Mouse (Mus musculus) heart, adult 2 months (tissue): ENCODE data around the gene Gm49388. TPM values are rescaled to one million over a fixed set of nuclear protein-coding genes. Genes with fewer than 3 reads are reported as not detected.

Experiments used
- DNase-seq, 2 experiments: peaks; one replicate each; pipeline ENCODE4 v3.0.0; 2021
- H3K27ac ChIP-seq: fragments of 200-600 bp; 2 replicates; pipeline ENCODE4 v1.8.1; 2022
- H3K27me3 ChIP-seq: fragments of 200-500 bp; 2 replicates; pipeline ENCODE4 v1.6.1; 2012; ENCODE audit warnings: mild to moderate bottlenecking, low read length, inconsistent platforms, mixed read lengths; ENCODE audit not compliant: control insufficient read depth, insufficient read depth
- H3K36me3 ChIP-seq: fragments of 200-500 bp; 2 replicates; pipeline ENCODE4 v1.6.1; 2012; ENCODE audit warnings: low read length, inconsistent platforms; ENCODE audit not compliant: control insufficient read depth, insufficient read depth
- H3K4me1 ChIP-seq: fragments of 200-500 bp; 2 replicates; pipeline ENCODE4 v1.6.1; 2011; ENCODE audit warnings: low read length; ENCODE audit not compliant: control insufficient read depth, insufficient read depth
- H3K4me3 ChIP-seq: fragments of 200-600 bp; 2 replicates; pipeline ENCODE4 v1.8.1; 2022
- H3K79me2 ChIP-seq: fragments of 200-500 bp; replicated peaks from 2 replicates; pipeline ENCODE4 v1.6.1; 2012; ENCODE audit warnings: mild to moderate bottlenecking, inconsistent platforms, low read length, moderate library complexity, mixed read lengths; ENCODE audit not compliant: control insufficient read depth, insufficient read depth
- H3K9ac ChIP-seq: fragments of 200-500 bp; 2 replicates; pipeline ENCODE4 v1.6.1; 2012; ENCODE audit warnings: low read depth, mild to moderate bottlenecking, control low read depth, inconsistent platforms, low read length, mixed read lengths
- CTCF ChIP-seq: fragments of 200-600 bp; IDR thresholded peaks from 2 replicates; pipeline ENCODE4 v1.8.1; 2022; ENCODE audit warnings: antibody characterized with exemption, mild to moderate bottlenecking, moderate library complexity
- EP300 ChIP-seq: fragments of 200-500 bp; IDR thresholded peaks from 2 replicates; pipeline ENCODE4 v1.6.1; 2011; ENCODE audit warnings: low read depth, low read length, control low read depth; ENCODE audit not compliant: insufficient read depth
- POLR2A ChIP-seq: fragments of 200-500 bp; IDR thresholded peaks from 2 replicates; pipeline ENCODE4 v1.6.1; 2011; ENCODE audit warnings: mild to moderate bottlenecking, low read depth, low read length, control low read depth; ENCODE audit not compliant: insufficient read depth
- WGBS: fragments of 180-500 bp; shearing (Covaris S2); methylation state at CpG from one replicate; pipeline ENCODE4 v1.1.7; 2018; 5-methylcytosine and 5-hydroxymethylcytosine counted together
- intact Hi-C: fragments of 180-260 bp; cut with DNase I; formaldehyde crosslinking; loops from one replicate; pipeline ENCODE4 v1.15.1; 2025
- polyA plus RNA-seq: library from polyadenylated mRNA; depleted of rRNA; stranded (reverse); fragments of >200 nt; gene quantifications from 2 replicates; pipeline ENCODE4 v1.2.3, GENCODE M21; 2012
- total RNA-seq, 2 experiments: library from RNA; stranded (reverse); gene quantifications; 2 replicates each; pipeline ENCODE4 v1.2.3; 2021

Gene Gm49388
- total and polyA plus RNA-seq, 3 experiments: 1.6 to 2.6 TPM; not detected in 1

DNA sequence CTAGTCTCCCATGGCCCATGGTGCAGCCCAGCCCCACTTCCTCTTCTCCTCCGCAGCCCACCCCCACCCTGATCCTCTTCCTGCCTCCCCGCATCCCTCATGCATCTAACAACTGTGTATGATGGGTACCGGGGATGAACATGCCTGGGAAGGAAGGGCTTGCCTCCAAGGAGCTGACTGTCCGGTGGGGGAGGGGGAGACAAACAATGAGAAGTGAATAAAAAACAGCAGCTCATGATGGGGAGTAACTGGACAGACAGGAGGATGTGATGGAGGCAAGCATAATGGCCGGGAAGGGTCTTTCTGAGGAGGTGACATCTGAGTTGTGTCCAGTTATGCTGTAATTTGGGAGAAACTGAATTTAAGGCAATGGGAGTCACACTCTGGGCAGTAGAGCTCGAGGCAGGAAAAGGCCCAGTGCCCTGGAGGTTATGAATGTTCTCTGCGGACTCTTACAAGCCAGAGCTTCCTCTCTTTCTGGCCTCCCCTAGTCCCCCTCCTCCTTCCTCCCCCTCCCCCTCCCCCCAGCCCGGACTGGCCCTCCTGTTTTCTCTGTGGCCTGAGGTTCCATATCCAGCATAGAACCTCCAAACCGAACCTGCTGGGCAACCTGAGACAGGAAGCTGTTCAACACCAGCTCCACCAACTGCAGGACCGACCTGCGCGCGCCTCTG is 35.6 kb downstream of the Gm49388 start:
- Histone ChIP-seq H3K9ac (no peak overlapping the region), H3K27ac (no peak overlapping the region), H3K4me1 (no peaks in the 10 kb centered on the region), H3K79me2 (no peaks in the 10 kb centered on the region), H3K4me3 (no peak overlapping the region), H3K36me3 (no peaks in the 10 kb centered on the region), H3K27me3 (no peaks in the 10 kb centered on the region)
- WGBS: 54% methylated on average over 13 of the region's 13 CpGs
- no peak for TF ChIP-seq CTCF
- no peak for TF ChIP-seq POLR2A
- no peak for TF ChIP-seq EP300
- no peak for DNase-seq
- intact Hi-C loops: no loop called here

DNA sequence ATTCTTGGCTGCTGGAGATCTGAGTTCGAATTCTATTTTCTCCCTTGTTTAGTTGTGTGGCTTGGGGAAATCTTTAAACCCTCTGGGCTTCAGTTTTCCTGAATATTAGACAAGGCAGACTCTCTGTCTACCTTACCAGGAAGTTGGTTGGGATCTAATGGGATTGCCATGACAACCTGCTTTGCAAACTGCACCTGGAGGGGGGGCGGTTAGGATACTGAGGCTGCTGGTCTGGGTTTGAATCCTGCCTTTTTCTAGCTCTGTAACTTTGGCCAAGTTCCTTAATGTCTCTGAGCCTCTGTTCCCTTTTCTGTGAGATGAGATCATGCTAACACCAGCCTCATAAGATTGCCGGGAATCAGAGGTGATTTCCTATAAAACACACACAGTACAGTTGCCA is 37.1 kb downstream of the Gm49388 start:
- no peak overlapping the region for H3K4me3 ChIP-seq
- H3K27me3 ChIP-seq: no peaks in the 10 kb centered on the region
- TF ChIP-seq POLR2A (no peak), CTCF (no peak), EP300 (no peak)
- intact Hi-C loops: no loop called here
- no peaks in the 10 kb centered on the region for H3K79me2 ChIP-seq
- no peak overlapping the region for H3K9ac ChIP-seq
- no peak overlapping the region for H3K27ac ChIP-seq
- H3K36me3 ChIP-seq: no peaks in the 10 kb centered on the region
- no peak for DNase-seq
- 83% methylated on average over 3 of the region's 3 CpGs for WGBS
- H3K4me1 ChIP-seq: no peaks in the 10 kb centered on the region

DNA sequence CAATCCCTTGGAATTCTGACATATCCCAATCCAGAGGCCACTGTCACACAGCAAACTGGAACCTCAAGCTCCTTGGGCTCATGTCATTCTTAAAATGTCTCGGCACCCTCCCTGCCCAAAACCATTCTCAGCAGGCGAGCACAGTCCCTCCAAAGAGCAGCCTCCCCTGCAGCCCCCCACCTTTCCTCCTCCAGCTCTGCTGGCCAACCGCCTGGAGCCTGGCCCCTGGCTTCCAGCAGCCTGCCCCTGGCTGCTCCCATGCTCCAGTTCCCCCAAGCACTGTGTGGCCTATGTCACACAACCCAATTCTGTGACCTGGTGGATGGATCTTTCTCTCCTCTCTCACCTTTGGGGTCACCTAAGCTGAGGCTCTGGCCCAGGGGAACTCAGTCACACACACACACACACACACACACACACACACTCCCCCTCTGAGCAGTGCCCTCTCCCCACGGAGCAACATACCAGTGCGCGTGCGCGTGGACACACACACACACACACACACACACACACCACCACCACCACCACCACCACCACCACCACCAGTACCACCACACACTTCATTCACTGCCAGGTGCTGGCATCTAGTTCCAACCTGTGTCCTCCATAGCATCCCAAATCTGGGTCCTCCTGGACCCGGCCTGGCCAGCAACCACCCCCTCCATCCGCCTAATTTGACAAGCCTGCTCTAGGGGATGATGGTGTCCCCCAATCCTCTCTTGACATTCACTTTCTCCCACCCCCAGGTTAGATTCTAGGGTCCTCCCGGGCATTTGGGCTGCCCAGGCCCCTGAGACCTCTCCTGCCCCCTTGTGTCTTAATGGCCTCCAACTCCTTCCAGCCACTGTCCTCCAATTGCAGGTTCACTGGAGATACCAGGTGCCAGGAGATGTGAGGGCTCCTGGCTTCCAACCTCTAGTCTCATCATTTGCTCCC is 38.1 kb downstream of the Gm49388 start:
- Histone ChIP-seq H3K4me1 (no peaks in the 10 kb centered on the region), H3K36me3 (no peaks in the 10 kb centered on the region), H3K27me3 (no peaks in the 10 kb centered on the region), H3K27ac (no peak overlapping the region), H3K9ac (no peak overlapping the region), H3K4me3 (peak overlapping the region; percentile 28; the same call in 1 of the 2 replicates), H3K79me2 (no peaks in the 10 kb centered on the region)
- TF ChIP-seq EP300 (no peak), POLR2A (no peak), CTCF (0 out of 2 replicates have a peak, but pooled peaks have one; percentile 19)
- WGBS: 84% methylated on average over 11 of the region's 11 CpGs
- no peak for DNase-seq
- intact Hi-C loops: no loop called here

DNA sequence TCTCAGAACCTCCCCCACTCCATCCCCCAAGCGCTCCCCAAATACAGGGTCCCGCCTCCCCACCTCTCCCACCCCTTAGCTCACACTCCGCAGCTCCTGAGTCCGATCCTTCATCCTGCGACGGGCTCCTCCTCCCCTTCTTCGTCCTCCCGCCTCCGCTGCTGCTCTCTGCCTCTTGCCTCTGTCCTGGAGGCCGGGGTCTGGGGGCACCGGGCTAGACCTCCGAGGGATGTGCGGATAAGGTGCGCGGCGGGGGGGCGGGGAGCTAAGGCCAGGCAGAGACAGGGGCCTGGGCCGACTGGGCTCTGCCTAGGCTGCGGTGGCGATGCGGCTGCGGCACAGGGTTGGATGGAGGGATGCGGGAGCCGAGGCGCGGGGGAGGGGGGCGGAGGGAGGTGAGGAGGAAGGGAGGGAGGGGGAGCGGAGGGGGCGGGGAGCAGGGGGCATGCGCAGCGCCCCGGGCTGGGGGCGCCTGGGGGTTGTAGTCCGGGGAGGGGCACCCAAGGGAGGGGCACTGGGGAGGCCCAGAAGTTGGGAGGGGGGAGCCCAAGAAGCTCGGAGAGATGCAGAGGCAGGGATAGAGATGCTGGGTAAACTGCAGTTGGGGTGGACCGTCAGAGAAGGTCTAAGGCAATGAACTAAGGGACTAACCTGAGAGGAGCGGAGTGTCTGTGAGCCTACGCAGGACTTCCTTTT is 38.9 kb downstream of the Gm49388 start, which contains the start of the genes Stx4a and Stx1b:
TSS of gene Stx4a (plus strand) at position 119 of the 696 bp plus-strand sequence.
TSS of gene Stx1b (minus strand) at position 374 of the 696 bp plus-strand sequence.
- WGBS: 15% methylated on average over 34 of the region's 38 CpGs
- Histone ChIP-seq H3K4me3 (peak within 1 kb of the TSS; percentile 28; the same call in 1 of the 2 replicates), H3K4me1 (no peaks in the 10 kb centered on the region), H3K27me3 (no peaks in the 10 kb centered on the region), H3K27ac (no peak within 1 kb of the TSS), H3K9ac (peak within 1 kb of the TSS; percentile 63; the same call in 1 of the 2 replicates), H3K36me3 (no peaks in the 10 kb centered on the region), H3K79me2 (no peaks in the 10 kb centered on the region)
- TF ChIP-seq EP300: no peak
- no peak for TF ChIP-seq POLR2A
- no peak for TF ChIP-seq CTCF
- intact Hi-C loops: no loop called here
- no peak for DNase-seq

DNA sequence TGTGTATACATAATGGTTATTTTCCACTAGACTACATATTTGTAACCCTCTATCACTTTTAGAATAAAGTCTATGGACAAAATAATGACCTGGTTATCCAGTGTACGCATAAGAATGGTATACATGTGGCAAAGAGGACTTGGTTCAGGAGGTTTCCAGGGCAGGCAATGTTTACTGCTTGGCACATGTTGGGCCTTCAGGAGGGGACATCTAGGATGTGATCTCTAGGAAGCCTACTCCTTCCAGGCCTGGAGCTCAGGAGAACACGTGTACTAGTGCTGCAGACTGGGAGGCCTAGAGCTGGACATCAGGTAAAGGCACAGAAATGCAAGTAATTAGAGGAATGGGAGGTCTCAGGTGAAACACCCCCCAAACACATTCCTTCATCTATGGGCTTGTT is 50.1 kb downstream of the Gm49388 start:
- Histone ChIP-seq H3K27ac (no peak overlapping the region), H3K36me3 (no peaks in the 10 kb centered on the region), H3K4me3 (no peak overlapping the region), H3K4me1 (no peaks in the 10 kb centered on the region), H3K79me2 (no peaks in the 10 kb centered on the region), H3K27me3 (no peaks in the 10 kb centered on the region), H3K9ac (no peak overlapping the region)
- intact Hi-C loops: no loop called here
- no peak for DNase-seq
- TF ChIP-seq EP300 (no peak), POLR2A (no peak), CTCF (no peak)
- 81% methylated on average over 2 of the region's 2 CpGs for WGBS
